Mouse (Mus musculus): ENCODE measurements around the gene Slc12a7. TPM values are rescaled to one million over a fixed set of nuclear protein-coding genes. Genes with fewer than 3 reads are reported as not detected.
"Not testable (repeated sequence)": the region's sequence is repeated elsewhere in the genome, so short reads cannot be mapped to it uniquely, and the experiment has no call there.

Slc12a7 gene
- 29.8 and 46.2 TPM in 2 replicates for total RNA-seq (2017)

GRCm38 (mm10) chr13:73732742-73733700 lies at the start of gene Slc12a7:
TSS of gene Slc12a7 (plus strand) at chr13:73733094.
- ATAC-seq (ENCODE audit: extremely low read depth, insufficient number of reproducible peaks, low FRiP score, poor library complexity, severe bottlenecking): no peak

- ATAC-seq (ENCODE audit: extremely low read depth, insufficient number of reproducible peaks, low FRiP score, poor library complexity, severe bottlenecking): no peak
Observed at GRCm38 (mm10) chr13:73683682-73684081, 49.2 kb upstream of the Slc12a7 start.

GRCm38 (mm10) chr13:73684412-73684811 lies 48.5 kb upstream of the Slc12a7 start:
- no peak for ATAC-seq (ENCODE audit: extremely low read depth, insufficient number of reproducible peaks, low FRiP score, poor library complexity, severe bottlenecking)

GRCm38 (mm10) chr13:73685502-73685901 lies 47.4 kb upstream of the Slc12a7 start:
- no peak for ATAC-seq (ENCODE audit: extremely low read depth, insufficient number of reproducible peaks, low FRiP score, poor library complexity, severe bottlenecking)

GRCm38 (mm10) chr13:73687601-73688000 lies 45.3 kb upstream of the Slc12a7 start:
- no peak for ATAC-seq (ENCODE audit: extremely low read depth, insufficient number of reproducible peaks, low FRiP score, poor library complexity, severe bottlenecking)

GRCm38 (mm10) chr13:73688934-73689333 lies 44.0 kb upstream of the Slc12a7 start:
- no peak for ATAC-seq (ENCODE audit: extremely low read depth, insufficient number of reproducible peaks, low FRiP score, poor library complexity, severe bottlenecking)

- ATAC-seq (ENCODE audit: extremely low read depth, insufficient number of reproducible peaks, low FRiP score, poor library complexity, severe bottlenecking): peak; percentile 36; the same call in 1 of the 2 replicates
Observed at GRCm38 (mm10) chr13:73692249-73692868, 40.5 kb upstream of the Slc12a7 start.

GRCm38 (mm10) chr13:73693333-73693732 lies 39.6 kb upstream of the Slc12a7 start:
- ATAC-seq (ENCODE audit: extremely low read depth, insufficient number of reproducible peaks, low FRiP score, poor library complexity, severe bottlenecking): 0 out of 2 replicates have a peak, but pooled peaks have one; percentile 13

- ATAC-seq (ENCODE audit: extremely low read depth, insufficient number of reproducible peaks, low FRiP score, poor library complexity, severe bottlenecking): no peak
Observed at GRCm38 (mm10) chr13:73694972-73695371, 37.9 kb upstream of the Slc12a7 start.

- no peak for ATAC-seq (ENCODE audit: extremely low read depth, insufficient number of reproducible peaks, low FRiP score, poor library complexity, severe bottlenecking)
Observed at GRCm38 (mm10) chr13:73696529-73696928, 36.4 kb upstream of the Slc12a7 start.

GRCm38 (mm10) chr13:73699714-73700113 lies 33.2 kb upstream of the Slc12a7 start:
- ATAC-seq (ENCODE audit: extremely low read depth, insufficient number of reproducible peaks, low FRiP score, poor library complexity, severe bottlenecking): no peak

- ATAC-seq (ENCODE audit: extremely low read depth, insufficient number of reproducible peaks, low FRiP score, poor library complexity, severe bottlenecking): no peak
Observed at GRCm38 (mm10) chr13:73700554-73700953, 32.3 kb upstream of the Slc12a7 start.

GRCm38 (mm10) chr13:73701161-73701883 lies 31.6 kb upstream of the Slc12a7 start:
- ATAC-seq (ENCODE audit: extremely low read depth, insufficient number of reproducible peaks, low FRiP score, poor library complexity, severe bottlenecking): no peak

GRCm38 (mm10) chr13:73702776-73703175 lies 30.1 kb upstream of the Slc12a7 start:
- ATAC-seq (ENCODE audit: extremely low read depth, insufficient number of reproducible peaks, low FRiP score, poor library complexity, severe bottlenecking): peak; percentile 66

GRCm38 (mm10) chr13:73703486-73703885 lies 29.4 kb upstream of the Slc12a7 start:
- ATAC-seq (ENCODE audit: extremely low read depth, insufficient number of reproducible peaks, low FRiP score, poor library complexity, severe bottlenecking): not testable (repeated sequence)

- no peak for ATAC-seq (ENCODE audit: extremely low read depth, insufficient number of reproducible peaks, low FRiP score, poor library complexity, severe bottlenecking)
Observed at GRCm38 (mm10) chr13:73704694-73705325, 28.1 kb upstream of the Slc12a7 start, which contains the start of gene Slc6a19. TSS of gene Slc6a19 (minus strand) at chr13:73704865.

- ATAC-seq (ENCODE audit: extremely low read depth, insufficient number of reproducible peaks, low FRiP score, poor library complexity, severe bottlenecking): no peak
Observed at GRCm38 (mm10) chr13:73709491-73709890, 23.4 kb upstream of the Slc12a7 start.

- no peak for ATAC-seq (ENCODE audit: extremely low read depth, insufficient number of reproducible peaks, low FRiP score, poor library complexity, severe bottlenecking)
Observed at GRCm38 (mm10) chr13:73711221-73711620, 21.7 kb upstream of the Slc12a7 start.

GRCm38 (mm10) chr13:73711803-73712202 lies 21.1 kb upstream of the Slc12a7 start:
- no peak for ATAC-seq (ENCODE audit: extremely low read depth, insufficient number of reproducible peaks, low FRiP score, poor library complexity, severe bottlenecking)

Data from neutrophil, adult 5-6 weeks (primary cell).